Mouse (Mus musculus): ENCODE data around the gene Cltc.

- no peak for TF ChIP-seq CTCF (IDR thresholded peaks at IDR 0.05; ENCODE audit: control insufficient read depth, insufficient read depth, insufficient replicate concordance, low read depth, low read length)
- TF ChIP-seq POLR2A (IDR thresholded peaks at IDR 0.05; ENCODE audit: control insufficient read depth, low read depth, low read length): no peak
Measured at GRCm38 (mm10) chr11:86682861-86683260, 74.5 kb downstream of the Cltc start.

All from testis, adult 2 months (tissue).